Mouse (Mus musculus): ENCODE measurements around the gene Tle1. TPM values are rescaled to one million over a fixed set of nuclear protein-coding genes. Genes with fewer than 3 reads are reported as not detected.

Tle1 gene
- polyA plus RNA-seq, 1 experiment from 2014 or later = 13.9 TPM

DNA sequence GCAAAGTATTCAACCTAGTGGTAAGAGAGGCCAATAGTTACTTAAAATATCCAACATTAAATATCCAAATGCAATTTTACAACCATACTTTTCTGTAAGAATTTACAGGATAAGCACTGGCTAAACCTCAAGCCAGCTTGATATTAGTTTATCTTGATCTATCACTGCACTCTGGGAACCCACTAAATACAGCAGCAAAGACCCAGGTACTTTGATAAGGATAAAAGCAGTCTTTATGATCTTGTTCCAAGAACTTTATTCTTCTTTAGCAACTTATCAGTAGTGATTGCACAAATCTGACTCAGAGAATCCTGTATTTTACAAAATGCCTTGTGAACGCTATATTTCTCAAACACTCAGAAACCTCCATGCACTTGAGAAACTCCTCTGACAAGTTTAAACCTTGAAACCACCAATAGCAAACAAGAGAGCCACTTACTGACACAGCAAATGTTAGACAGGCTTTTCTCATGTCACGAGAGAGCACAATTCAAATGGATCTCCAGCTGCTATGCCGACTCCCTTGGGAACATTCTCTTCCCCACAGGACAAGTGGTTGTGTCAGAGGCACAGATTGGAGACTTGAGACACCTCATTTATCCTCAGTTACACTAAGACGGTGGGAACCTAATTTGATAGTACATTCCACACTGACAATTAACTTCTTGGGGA lies 50.1 kb downstream of the Tle1 start:
- WGBS = 32% methylated on average over 4 of the region's 4 CpGs
- TF ChIP-seq CTCF (IDR thresholded peaks at IDR 0.05; ENCODE audit: low read depth) = no peak
- Histone ChIP-seq H3K27me3 (replicated peaks; ENCODE audit: control insufficient read depth, insufficient read depth, low read length) (no peaks in the 10 kb centered on the region), H3K4me3 (ENCODE audit: low read depth, low read length) (no peak overlapping the region), H3K27ac (ENCODE audit: low read depth, low read length) (no peak overlapping the region; the same call in 1 of the 2 replicates), H3K9me3 (ENCODE audit: control insufficient read depth) (no peaks in the 10 kb centered on the region), H3K4me1 (replicated peaks; ENCODE audit: control insufficient read depth, insufficient read depth, low read length) (no peaks in the 10 kb centered on the region), H3K9ac (ENCODE audit: low read depth, low read length) (no peak overlapping the region), H3K4me2 (replicated peaks; ENCODE audit: low read depth) (no peak overlapping the region), H3K36me3 (ENCODE audit: control insufficient read depth, insufficient read depth) (no peaks in the 10 kb centered on the region)
- no peak for ATAC-seq

GRCm38 (mm10) chr4:72146003-72146402 lies 54.7 kb downstream of the Tle1 start:
- Histone ChIP-seq H3K27ac (ENCODE audit: low read depth, low read length) (no peak overlapping the region), H3K27me3 (replicated peaks; ENCODE audit: control insufficient read depth, insufficient read depth, low read length) (no peaks in the 10 kb centered on the region), H3K4me2 (replicated peaks; ENCODE audit: low read depth) (no peak overlapping the region), H3K9ac (ENCODE audit: low read depth, low read length) (no peak overlapping the region), H3K36me3 (ENCODE audit: control insufficient read depth, insufficient read depth) (0 out of 2 replicates have a peak, but pooled peaks cover 8% of the 10 kb centered on the region), H3K9me3 (ENCODE audit: control insufficient read depth) (no peaks in the 10 kb centered on the region), H3K4me3 (ENCODE audit: low read depth, low read length) (no peak overlapping the region), H3K4me1 (replicated peaks; ENCODE audit: control insufficient read depth, insufficient read depth, low read length) (no peaks in the 10 kb centered on the region)
- no peak for ATAC-seq
- no peak for TF ChIP-seq CTCF (IDR thresholded peaks at IDR 0.05; ENCODE audit: low read depth)
- WGBS = 94% methylated on average over 2 of the region's 2 CpGs

DNA sequence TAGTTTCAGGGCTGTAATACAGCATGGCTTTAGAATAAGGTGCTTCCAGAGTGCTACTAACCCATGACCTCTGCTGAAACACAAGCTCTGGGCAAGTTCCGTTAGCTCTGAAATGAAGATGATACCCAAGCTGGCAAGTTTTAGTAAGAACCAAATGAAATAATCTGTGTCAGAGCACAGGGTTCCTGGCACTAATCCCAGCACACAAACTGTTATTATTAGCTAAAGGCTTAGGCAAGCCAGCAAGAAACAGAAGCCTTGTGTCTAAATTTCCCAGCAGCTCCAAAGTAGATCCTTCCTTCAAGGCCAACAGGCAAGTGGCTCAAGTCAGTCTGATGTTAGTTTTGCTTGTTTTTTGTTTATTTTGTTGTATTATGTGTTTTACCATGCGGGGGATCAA lies 56.2 kb downstream of the Tle1 start:
- Histone ChIP-seq H3K4me1 (replicated peaks; ENCODE audit: control insufficient read depth, insufficient read depth, low read length) (no peaks in the 10 kb centered on the region), H3K27me3 (replicated peaks; ENCODE audit: control insufficient read depth, insufficient read depth, low read length) (no peaks in the 10 kb centered on the region), H3K9me3 (ENCODE audit: control insufficient read depth) (no peaks in the 10 kb centered on the region), H3K4me3 (ENCODE audit: low read depth, low read length) (no peak overlapping the region), H3K9ac (ENCODE audit: low read depth, low read length) (no peak overlapping the region), H3K36me3 (ENCODE audit: control insufficient read depth, insufficient read depth) (0 out of 2 replicates have a peak, but pooled peaks cover 19% of the 10 kb centered on the region), H3K4me2 (replicated peaks; ENCODE audit: low read depth) (no peak overlapping the region), H3K27ac (ENCODE audit: low read depth, low read length) (no peak overlapping the region)
- WGBS = 71% methylated on average over 2 of the region's 2 CpGs
- no peak for ATAC-seq
- TF ChIP-seq CTCF (IDR thresholded peaks at IDR 0.05; ENCODE audit: low read depth) = no peak

- TF ChIP-seq CTCF (IDR thresholded peaks at IDR 0.05; ENCODE audit: low read depth) = no peak
- H3K27ac ChIP-seq (ENCODE audit: low read depth, low read length) = no peak overlapping the region
- H3K36me3 ChIP-seq (ENCODE audit: control insufficient read depth, insufficient read depth) = peaks cover 41% of the 10 kb centered on the region
- H3K27me3 ChIP-seq (replicated peaks; ENCODE audit: control insufficient read depth, insufficient read depth, low read length) = no peaks in the 10 kb centered on the region
- no peak overlapping the region for H3K4me2 ChIP-seq (replicated peaks; ENCODE audit: low read depth)
- no peaks in the 10 kb centered on the region for H3K9me3 ChIP-seq (ENCODE audit: control insufficient read depth)
- WGBS = 69% methylated on average over 3 of the region's 3 CpGs
- no peak overlapping the region for H3K9ac ChIP-seq (ENCODE audit: low read depth, low read length)
- H3K4me3 ChIP-seq (ENCODE audit: low read depth, low read length) = no peak overlapping the region
- no peak for ATAC-seq
- H3K4me1 ChIP-seq (replicated peaks; ENCODE audit: control insufficient read depth, insufficient read depth, low read length) = no peaks in the 10 kb centered on the region
These were observed 60.0 kb downstream of the Tle1 start for GRCm38 (mm10) chr4:72140706-72141105.

GRCm38 (mm10) chr4:72139475-72140120 lies 61.1 kb downstream of the Tle1 start:
- H3K27ac ChIP-seq (ENCODE audit: low read depth, low read length) = no peak overlapping the region
- no peak for ATAC-seq
- no peaks in the 10 kb centered on the region for H3K4me1 ChIP-seq (replicated peaks; ENCODE audit: control insufficient read depth, insufficient read depth, low read length)
- no peak overlapping the region for H3K4me2 ChIP-seq (replicated peaks; ENCODE audit: low read depth)
- H3K4me3 ChIP-seq (ENCODE audit: low read depth, low read length) = no peak overlapping the region
- H3K9ac ChIP-seq (ENCODE audit: low read depth, low read length) = no peak overlapping the region
- H3K36me3 ChIP-seq (ENCODE audit: control insufficient read depth, insufficient read depth) = peaks cover 35% of the 10 kb centered on the region
- TF ChIP-seq CTCF (IDR thresholded peaks at IDR 0.05; ENCODE audit: low read depth) = no peak
- WGBS = 70% methylated on average over 11 of the region's 11 CpGs
- H3K27me3 ChIP-seq (replicated peaks; ENCODE audit: control insufficient read depth, insufficient read depth, low read length) = no peaks in the 10 kb centered on the region
- H3K9me3 ChIP-seq (ENCODE audit: control insufficient read depth) = no peaks in the 10 kb centered on the region

DNA sequence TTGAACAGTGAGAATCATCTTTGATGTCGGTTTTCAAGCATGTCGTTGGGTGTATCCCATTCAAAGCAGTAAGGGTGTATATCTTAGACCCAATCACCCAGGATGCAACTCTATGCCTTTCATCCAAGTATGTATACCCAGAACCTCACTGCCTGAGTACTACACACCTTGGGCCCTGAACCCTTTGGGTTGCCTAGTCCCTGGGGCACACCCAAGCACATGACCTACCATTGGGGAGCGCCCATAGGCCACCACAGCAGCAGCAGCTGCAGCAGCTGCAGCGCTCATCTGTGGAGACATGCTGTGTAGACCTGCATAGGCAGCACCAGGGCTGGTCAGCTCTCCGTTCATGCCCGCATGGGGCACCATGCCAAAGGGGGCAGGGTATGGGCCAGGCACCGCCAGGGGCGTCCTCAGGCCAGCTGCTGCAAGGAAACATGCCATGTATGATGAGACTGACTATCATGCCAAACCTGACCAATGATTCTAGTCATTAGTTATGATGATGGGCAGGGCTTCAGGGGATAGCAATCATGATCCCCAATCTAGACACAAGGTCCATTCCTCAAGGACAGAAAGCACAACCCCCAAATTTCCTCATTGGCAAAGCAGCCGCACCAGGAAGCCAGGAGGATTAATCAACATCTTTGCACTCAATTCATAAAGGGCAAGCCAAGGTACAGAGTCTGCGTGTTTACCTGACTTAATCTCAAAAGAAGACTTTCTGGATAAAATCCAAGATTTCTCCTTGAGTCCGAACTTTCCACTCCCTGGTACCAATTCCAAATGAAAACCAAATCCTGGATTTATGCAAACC lies 62.2 kb downstream of the Tle1 start:
- 85% methylated on average over 11 of the region's 11 CpGs for WGBS
- H3K4me2 ChIP-seq (replicated peaks; ENCODE audit: low read depth) = no peak overlapping the region
- H3K9me3 ChIP-seq (ENCODE audit: control insufficient read depth) = no peaks in the 10 kb centered on the region
- no peak overlapping the region for H3K4me3 ChIP-seq (ENCODE audit: low read depth, low read length)
- H3K27me3 ChIP-seq (replicated peaks; ENCODE audit: control insufficient read depth, insufficient read depth, low read length) = no peaks in the 10 kb centered on the region
- peaks cover 34% of the 10 kb centered on the region for H3K36me3 ChIP-seq (ENCODE audit: control insufficient read depth, insufficient read depth)
- TF ChIP-seq CTCF (IDR thresholded peaks at IDR 0.05; ENCODE audit: low read depth) = no peak
- H3K9ac ChIP-seq (ENCODE audit: low read depth, low read length) = no peak overlapping the region
- ATAC-seq = no peak
- H3K4me1 ChIP-seq (replicated peaks; ENCODE audit: control insufficient read depth, insufficient read depth, low read length) = no peaks in the 10 kb centered on the region
- H3K27ac ChIP-seq (ENCODE audit: low read depth, low read length) = no peak overlapping the region

Measured in intestine, postnatal 0 days (tissue).